Mouse (Mus musculus): ENCODE results near the gene Psmb8.
"Not testable (repeated sequence)": the region's sequence is repeated elsewhere in the genome, so short reads cannot be mapped to it uniquely, and the experiment has no call there.

Psmb8 gene

DNA sequence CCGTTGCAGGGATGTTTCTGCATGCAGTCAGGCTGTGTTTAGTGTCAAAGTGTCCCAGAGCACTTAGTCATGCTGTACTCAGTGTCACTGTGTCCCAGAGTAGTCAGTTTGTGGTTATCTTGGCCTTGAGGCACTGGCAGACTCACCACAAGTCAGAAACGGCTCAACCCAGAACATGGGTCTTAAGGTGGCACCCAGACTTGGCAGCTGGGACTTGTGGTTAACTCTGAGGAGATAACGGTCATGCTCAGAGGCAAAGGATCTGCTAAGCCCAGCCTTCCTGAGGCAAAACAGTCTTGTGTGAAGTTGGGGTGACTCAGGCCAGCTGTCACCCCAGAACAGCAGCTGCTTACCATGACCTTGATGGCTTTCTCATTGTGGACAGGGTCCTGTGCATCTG lies 13.1 kb downstream of the Psmb8 start:
- no peak for DNase-seq (ENCODE audit: extremely low spot score, low read depth, low spot score)

GRCm38 (mm10) chr17:34211746-34212365 lies 14.3 kb downstream of the Psmb8 start:
- no peak for DNase-seq (ENCODE audit: extremely low spot score, low read depth, low spot score)

DNA sequence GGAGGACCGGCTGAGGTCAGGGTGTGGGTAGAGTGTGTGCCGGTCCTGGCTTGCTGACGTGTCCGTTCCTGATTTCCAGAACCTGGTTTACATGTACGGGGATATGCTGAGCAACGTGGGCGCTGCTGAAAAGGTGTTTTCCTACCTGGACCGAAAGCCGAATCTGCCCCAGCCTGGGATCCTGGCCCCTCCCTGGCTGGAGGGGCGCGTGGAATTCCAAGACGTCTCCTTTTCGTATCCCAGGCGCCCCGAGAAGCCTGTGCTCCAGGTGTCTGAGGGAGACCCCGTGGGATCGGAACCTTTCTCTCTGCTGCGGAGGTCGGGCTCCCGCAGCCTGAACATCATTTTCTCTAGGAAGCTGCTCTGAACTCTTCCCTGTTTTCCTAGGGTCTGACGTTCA lies 16.4 kb downstream of the Psmb8 start:
- no peak for DNase-seq (ENCODE audit: extremely low spot score, low read depth, low spot score)

- no peak for DNase-seq (ENCODE audit: extremely low spot score, low read depth, low spot score)
Measured at GRCm38 (mm10) chr17:34215176-34215575, 17.7 kb downstream of the Psmb8 start.

GRCm38 (mm10) chr17:34217216-34217928 lies 19.9 kb downstream of the Psmb8 start:
- DNase-seq (ENCODE audit: extremely low spot score, low read depth, low spot score): no peak

DNA sequence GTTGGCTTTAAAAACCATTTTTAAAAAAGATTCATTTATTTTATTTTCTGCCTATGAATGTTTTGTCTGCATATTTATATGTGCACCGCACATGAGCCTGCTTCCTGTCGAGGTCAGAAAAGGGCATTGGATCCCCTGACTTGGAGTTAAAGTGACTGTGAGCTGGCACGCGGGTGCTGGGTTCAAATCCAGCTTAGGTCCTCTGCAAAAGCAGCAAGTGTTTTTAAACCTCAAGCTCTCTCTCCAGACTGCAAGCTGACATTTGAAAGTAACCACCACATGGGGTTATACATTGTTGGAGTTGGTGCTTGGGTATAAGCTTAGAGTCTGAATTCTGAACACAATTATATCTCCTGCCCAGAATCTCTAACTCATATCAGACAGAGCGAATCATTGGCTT lies 20.5 kb downstream of the Psmb8 start:
- no peak for DNase-seq (ENCODE audit: extremely low spot score, low read depth, low spot score)

- DNase-seq (ENCODE audit: extremely low spot score, low read depth, low spot score): no peak
Measured at GRCm38 (mm10) chr17:34218675-34219074, 21.2 kb downstream of the Psmb8 start.

DNA sequence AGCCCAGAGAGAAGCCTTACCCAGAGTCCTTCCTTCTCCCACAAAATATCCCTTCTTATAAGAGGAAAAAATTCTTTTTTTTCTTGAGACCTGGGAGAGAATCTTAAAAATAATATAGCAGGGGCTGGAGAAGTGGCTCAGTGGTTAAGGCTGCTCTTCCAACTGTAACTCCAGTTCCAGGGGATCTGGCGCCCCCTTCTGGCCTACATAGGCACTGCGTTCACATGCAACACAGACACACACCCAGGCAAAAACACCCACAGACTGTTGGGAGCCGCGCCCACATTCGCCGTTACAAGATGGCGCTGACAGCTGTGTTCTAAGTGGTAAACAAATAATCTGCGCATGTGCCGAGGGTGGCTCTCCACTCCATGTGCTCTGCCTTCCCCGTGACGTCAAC lies 21.6 kb downstream of the Psmb8 start:
- not testable (repeated sequence) for DNase-seq (ENCODE audit: extremely low spot score, low read depth, low spot score)

DNA sequence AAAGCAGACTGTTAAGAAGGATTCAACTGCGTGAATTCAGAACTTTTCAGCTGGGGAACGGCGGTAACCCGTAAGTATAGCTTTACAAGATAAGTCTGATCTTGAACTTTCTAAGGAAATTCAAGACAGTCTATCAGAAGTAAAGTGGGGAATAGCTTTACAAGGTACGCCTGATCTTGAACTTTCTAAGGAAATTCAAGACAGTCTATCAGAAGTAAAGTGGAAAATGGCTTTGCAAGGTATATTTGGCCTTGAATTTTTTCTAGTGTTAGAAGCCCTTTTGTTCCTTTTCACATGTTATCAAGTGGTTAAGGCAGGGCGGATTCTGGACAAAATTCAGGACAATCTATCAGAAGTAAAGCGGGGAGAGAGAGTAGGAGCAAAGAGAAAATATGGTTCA lies 22.3 kb downstream of the Psmb8 start:
- DNase-seq (ENCODE audit: extremely low spot score, low read depth, low spot score): not testable (repeated sequence)

- not testable (repeated sequence) for DNase-seq (ENCODE audit: extremely low spot score, low read depth, low spot score)
Measured at GRCm38 (mm10) chr17:34220401-34220800, 22.9 kb downstream of the Psmb8 start.

DNA sequence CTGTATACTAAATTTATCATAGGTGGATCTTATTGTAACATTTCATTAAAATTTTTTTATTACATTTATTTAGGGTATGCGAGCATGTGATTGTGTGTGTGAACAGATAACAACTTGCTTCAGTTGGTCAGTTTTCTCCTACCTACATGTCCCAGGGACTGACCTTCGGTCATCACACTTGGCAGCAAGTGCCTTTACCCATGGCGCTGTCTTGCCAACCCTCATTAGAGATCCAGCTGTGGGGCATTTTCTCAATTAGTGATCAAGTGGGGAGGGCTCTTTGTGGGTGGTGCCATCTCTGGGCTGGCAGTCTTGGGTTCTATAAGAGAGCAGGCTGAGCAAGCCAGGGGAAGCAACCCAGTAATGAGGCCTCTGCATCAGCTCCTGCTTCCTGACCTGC lies 27.3 kb downstream of the Psmb8 start:
- no peak for DNase-seq (ENCODE audit: extremely low spot score, low read depth, low spot score)

GRCm38 (mm10) chr17:34225426-34225825 lies 27.9 kb downstream of the Psmb8 start:
- no peak for DNase-seq (ENCODE audit: extremely low spot score, low read depth, low spot score)

GRCm38 (mm10) chr17:34225911-34226310 lies 28.4 kb downstream of the Psmb8 start:
- DNase-seq (ENCODE audit: extremely low spot score, low read depth, low spot score): not testable (repeated sequence)

DNA sequence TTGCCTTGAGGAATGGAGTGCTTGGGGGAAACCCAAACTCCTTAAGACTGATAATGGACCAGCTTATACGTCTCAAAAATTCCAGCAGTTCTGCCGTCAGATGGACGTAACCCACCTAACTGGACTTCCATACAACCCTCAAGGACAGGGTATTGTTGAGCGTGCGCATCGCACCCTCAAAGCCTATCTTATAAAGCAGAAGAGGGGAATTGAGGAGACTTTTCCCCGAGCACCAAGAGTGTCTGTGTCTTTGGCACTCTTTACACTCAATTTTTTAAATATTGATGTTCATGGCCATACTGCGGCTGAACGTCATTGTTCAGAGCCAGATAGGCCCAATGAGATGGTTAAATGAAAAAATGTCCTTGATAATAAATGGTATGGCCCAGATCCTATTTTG lies 33.5 kb downstream of the Psmb8 start:
- DNase-seq (ENCODE audit: extremely low spot score, low read depth, low spot score): not testable (repeated sequence)

GRCm38 (mm10) chr17:34232021-34232420 lies 34.5 kb downstream of the Psmb8 start:
- DNase-seq (ENCODE audit: extremely low spot score, low read depth, low spot score): not testable (repeated sequence)

DNA sequence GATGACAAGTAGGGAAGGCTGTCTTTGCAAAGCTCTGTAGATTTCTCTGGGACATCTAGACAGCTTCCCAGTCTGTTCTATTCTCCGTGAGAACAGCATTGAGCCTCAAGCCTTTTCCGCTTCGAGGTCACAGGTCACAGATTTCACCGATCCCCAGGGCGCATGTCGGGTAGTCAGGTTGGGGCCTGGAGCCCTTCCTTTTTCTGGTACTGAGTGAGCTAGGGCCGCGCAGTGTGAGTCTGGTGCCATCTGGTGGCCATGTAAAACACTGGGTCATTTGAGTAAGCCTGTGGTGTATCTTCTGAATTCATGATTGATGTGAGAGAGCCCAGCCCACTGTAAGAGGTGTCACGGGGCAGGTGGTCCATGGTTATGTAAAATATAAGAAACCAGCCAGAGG lies 37.4 kb downstream of the Psmb8 start:
- DNase-seq (ENCODE audit: extremely low spot score, low read depth, low spot score): peak; percentile 26

- DNase-seq (ENCODE audit: extremely low spot score, low read depth, low spot score): no peak
Measured at GRCm38 (mm10) chr17:34236691-34237090, 39.2 kb downstream of the Psmb8 start.

DNA sequence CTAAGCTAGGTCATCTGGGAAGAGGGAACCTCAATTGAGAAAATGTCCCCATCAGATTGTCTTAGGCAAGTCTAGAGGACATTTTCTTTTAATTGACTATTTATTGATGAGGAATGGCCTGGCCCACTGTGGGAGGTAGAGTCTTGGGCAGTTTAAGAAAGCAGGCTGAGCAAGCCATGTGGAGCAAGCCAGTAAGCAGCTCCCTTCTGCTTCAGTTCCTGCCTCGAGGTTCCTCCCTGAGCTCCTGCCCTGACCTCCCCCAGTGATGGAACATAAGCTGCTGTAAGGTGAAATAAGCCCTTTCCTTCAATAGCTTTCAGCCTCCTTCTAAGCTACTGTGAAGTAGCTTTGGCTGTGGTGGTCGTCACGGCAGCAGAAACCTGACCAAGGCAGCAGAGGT lies 40.2 kb downstream of the Psmb8 start:
- DNase-seq (ENCODE audit: extremely low spot score, low read depth, low spot score): no peak

- no peak for DNase-seq (ENCODE audit: extremely low spot score, low read depth, low spot score)
Measured at GRCm38 (mm10) chr17:34238706-34239105, 41.2 kb downstream of the Psmb8 start, which contains the start of gene H2-Ob. Gene H2-Ob (plus strand): TSS chr17:34238903.

DNA sequence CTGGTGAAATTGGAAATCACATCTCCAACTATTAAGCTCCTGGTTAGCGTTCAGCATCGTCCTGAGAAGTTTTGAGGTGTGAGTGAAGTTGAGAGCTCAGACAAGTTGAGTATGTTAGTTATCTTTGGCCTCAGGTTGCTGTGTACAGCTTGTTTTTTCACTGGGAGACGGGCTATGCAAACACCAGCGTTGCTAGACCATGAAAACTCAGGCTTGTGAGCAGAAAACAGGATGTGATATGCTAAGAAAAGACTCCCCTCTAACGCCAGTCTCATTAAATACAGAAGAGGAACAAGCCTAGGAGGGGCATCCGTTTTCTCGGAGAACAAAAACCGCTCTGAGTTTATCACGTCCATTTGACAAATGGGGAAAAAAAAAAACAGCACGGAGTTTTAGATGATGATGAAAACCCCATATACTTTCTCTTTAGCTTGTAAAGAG lies 42.1 kb downstream of the Psmb8 start:
- no peak for DNase-seq (ENCODE audit: extremely low spot score, low read depth, low spot score)

- DNase-seq (ENCODE audit: extremely low spot score, low read depth, low spot score): no peak
Measured at GRCm38 (mm10) chr17:34240366-34240765, 42.8 kb downstream of the Psmb8 start.

GRCm38 (mm10) chr17:34240916-34241315 lies 43.4 kb downstream of the Psmb8 start:
- DNase-seq (ENCODE audit: extremely low spot score, low read depth, low spot score): no peak

DNA sequence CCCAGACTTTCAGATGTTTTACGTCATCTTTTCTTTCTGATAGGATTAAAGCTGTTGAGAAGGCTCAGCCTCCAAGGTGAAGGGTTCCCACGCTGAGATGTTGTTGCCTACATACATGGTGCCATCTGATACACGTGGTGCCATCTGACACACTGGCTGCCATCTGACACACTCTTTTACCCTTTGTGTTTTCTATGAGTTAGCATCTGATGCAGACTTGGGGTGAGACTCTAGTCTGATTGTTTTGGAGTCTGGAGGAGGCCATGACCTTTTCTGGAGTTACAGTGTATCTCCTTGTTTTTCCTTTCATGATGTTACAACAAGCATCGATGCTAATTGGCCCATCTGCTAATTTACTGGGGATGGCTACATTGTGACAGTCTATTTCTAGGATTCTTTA lies 47.1 kb downstream of the Psmb8 start:
- DNase-seq (ENCODE audit: extremely low spot score, low read depth, low spot score): no peak

All from hindlimb bud, embryonic 11.5 days (tissue).